Mouse (Mus musculus) bone marrow, adult 2 months (tissue): ENCODE data around the gene Lmx1b. TPM values are rescaled to one million over a fixed set of nuclear protein-coding genes. Genes with fewer than 3 reads are reported as not detected.

Source experiments
- H3K27ac ChIP-seq: fragments of 200-500 bp; 2 replicates; pipeline ENCODE4 v1.5.1; 2012; ENCODE audit warnings: low read depth, mild to moderate bottlenecking, control low read depth, inconsistent platforms, low read length; ENCODE audit not compliant: control insufficient read depth, poor library complexity, insufficient read depth
- H3K4me1 ChIP-seq: fragments of 200-500 bp; 2 replicates; pipeline ENCODE4 v1.6.1; 2011; ENCODE audit warnings: low read length; ENCODE audit not compliant: control insufficient read depth, insufficient read depth
- H3K4me3 ChIP-seq: fragments of 200-500 bp; replicated peaks from 2 replicates; pipeline ENCODE3; 2011; ENCODE audit warnings: mild to moderate bottlenecking, low read depth, low read length, control low read depth; ENCODE audit not compliant: control insufficient read depth
- CTCF ChIP-seq: fragments of 200-500 bp; IDR thresholded peaks from 2 replicates; pipeline ENCODE4 v1.5.1; 2011; ENCODE audit warnings: low read length, control low read depth; ENCODE audit not compliant: control insufficient read depth, insufficient read depth
- POLR2A ChIP-seq: fragments of 200-500 bp; IDR thresholded peaks from 2 replicates; pipeline ENCODE4 v1.6.1; 2011; ENCODE audit warnings: low read depth, mild to moderate bottlenecking, control low read depth, low read length, borderline replicate concordance; ENCODE audit not compliant: control insufficient read depth
- WGBS: fragments of 180-500 bp; shearing (Covaris S2); methylation state at CpG from one replicate; pipeline ENCODE4 v1.1.7; 2018; 5-methylcytosine and 5-hydroxymethylcytosine counted together
- polyA plus RNA-seq: library from polyadenylated mRNA; stranded (reverse); fragments of >200 nt; gene quantifications from 2 replicates; pipeline ENCODE4 v1.2.4, GENCODE M21; 2011; ENCODE audit warnings: low replicate concordance; ENCODE audit not compliant: missing spikeins, insufficient read depth, insufficient read length

Gene Lmx1b
- polyA plus RNA-seq, 1 experiment: not detected

DNA sequence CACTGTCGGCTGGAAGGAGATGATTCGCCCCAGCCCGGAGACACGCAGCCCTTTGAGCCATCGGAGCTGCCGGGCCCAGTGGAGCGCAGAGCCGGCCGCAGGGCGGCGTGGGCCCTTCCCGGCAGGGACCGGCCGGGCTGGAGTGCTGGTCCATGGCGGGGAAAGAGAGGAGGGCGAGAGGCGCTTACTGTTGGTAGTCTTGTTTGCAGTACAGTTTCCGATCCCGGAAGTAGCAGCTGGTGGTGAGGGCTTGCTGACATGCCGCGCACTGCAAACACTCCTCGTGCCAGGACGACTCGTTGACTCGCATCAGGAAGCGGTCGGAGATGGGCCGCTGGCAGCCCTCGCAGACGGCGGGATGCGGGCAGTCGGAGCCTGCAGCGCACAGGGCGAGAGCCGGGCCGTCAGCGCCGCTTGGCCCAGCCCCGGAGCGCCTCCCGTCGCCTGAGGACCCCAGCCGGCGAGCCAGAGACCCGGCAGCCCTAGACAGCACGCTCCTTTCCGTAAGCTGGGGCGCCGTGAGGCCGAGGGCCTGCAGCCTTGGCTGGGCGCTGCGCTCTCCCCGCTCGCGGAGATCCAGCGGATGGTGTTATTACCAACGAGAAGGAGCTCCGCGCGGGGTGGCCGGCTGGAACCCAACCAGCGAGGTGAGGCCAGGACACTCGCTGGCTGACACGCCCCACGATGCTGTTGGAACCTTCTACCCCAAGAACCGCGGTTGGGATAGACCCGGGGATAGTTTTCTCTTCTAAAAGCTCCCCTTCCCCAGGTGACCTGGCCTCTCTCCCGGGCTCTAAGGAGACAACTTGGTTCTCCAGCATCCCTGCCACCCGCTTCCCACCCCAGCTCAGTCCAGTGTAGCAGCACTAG lies 775 bp downstream of the Lmx1b start:
- H3K4me3 ChIP-seq: no peak overlapping the region
- no peak overlapping the region; the same call in 1 of the 2 replicates for H3K27ac ChIP-seq
- no peaks in the 10 kb centered on the region for H3K4me1 ChIP-seq
- 2% methylated on average over 71 of the region's 71 CpGs for WGBS
- TF ChIP-seq POLR2A: no peak
- TF ChIP-seq CTCF: no peak

DNA sequence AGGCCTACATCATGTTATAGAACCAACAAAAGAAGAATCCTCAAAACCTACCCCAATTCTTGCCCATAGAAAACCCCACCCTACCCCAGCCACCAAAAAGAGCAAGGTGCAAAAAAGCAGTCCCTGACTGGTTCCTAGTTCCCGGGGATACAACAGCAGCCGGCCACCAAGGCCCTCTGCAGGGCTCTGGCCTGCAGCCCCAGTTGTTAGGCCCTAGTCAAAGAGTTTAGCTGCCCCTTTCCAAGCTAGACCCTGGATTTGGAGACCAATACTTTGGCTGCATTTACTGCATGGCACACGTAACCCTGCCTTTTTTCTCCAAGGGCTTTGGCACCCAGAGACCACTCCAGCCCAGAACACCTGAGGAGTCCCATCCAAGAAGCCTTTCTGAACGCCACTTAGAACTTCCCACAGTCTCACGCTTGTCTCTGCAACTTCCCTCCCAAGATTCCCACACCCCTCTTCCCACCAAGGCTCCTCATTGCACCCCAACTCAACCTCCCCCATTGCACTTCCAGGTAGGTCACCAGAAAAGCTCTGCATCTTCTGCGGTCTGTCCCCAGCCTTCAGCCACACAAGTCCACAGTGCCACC lies 2.1 kb downstream of the Lmx1b start:
- no peak overlapping the region for H3K4me3 ChIP-seq
- 62% methylated on average over 6 of the region's 6 CpGs for WGBS
- no peak for TF ChIP-seq CTCF
- TF ChIP-seq POLR2A: no peak
- H3K27ac ChIP-seq: no peak overlapping the region
- H3K4me1 ChIP-seq: no peaks in the 10 kb centered on the region

DNA sequence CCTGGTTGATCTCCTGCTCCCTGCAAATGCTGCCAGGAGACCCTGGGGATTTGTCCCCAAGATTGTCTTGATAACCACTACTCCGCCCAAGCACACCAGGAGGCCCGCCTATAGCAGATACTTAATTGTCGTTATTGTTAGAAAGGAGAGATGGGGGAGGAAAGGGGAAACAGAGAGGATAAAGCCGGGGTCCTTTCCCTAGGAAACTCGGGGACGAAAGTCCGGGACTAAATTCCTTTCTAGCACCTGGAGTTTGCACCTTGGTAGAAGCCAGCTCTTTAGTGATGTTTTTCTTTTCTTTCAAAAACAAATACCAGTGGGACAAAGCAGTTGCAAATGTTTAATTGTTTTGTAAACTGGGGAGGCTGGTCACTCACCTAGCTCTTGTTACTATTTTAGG lies 3.0 kb downstream of the Lmx1b start:
- 15% methylated on average over 7 of the region's 7 CpGs for WGBS

DNA sequence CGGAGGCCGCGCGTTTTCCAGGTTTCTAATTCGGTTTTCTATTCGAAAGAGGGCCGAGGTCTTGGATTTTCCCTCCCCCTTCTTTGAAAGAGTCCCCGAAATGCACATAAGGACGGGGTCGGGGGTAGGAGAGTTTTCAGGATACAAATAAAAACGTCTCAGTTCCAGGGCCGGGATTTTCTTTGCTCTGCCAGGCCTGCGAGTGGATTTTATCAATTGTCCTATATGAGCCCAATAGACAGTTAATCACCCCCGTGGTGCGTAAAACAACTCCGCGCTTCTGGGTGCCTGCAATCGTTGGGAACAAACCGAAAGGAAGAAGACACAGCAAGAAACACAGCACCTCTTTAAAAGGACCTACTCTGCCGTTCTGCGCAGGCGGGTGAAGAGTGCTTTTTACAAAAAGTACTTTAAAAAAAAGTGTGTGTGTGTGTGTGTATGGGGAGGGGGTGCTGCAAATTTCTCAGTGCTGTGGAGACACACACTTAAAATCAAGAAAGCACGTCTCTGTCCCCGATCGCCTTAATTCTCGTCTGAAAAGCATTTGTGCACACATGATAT lies 3.6 kb downstream of the Lmx1b start:
- TF ChIP-seq POLR2A (no peak), CTCF (no peak)
- no peak overlapping the region for H3K27ac ChIP-seq
- no peaks in the 10 kb centered on the region for H3K4me1 ChIP-seq
- 2% methylated on average over 26 of the region's 26 CpGs for WGBS
- no peak overlapping the region for H3K4me3 ChIP-seq

More for the DNA sequence above, 3.0 kb downstream of the Lmx1b start:
- Histone ChIP-seq H3K4me3 (no peak overlapping the region), H3K4me1 (no peaks in the 10 kb centered on the region), H3K27ac (no peak overlapping the region)
- no peak for TF ChIP-seq CTCF
- TF ChIP-seq POLR2A: no peak

DNA sequence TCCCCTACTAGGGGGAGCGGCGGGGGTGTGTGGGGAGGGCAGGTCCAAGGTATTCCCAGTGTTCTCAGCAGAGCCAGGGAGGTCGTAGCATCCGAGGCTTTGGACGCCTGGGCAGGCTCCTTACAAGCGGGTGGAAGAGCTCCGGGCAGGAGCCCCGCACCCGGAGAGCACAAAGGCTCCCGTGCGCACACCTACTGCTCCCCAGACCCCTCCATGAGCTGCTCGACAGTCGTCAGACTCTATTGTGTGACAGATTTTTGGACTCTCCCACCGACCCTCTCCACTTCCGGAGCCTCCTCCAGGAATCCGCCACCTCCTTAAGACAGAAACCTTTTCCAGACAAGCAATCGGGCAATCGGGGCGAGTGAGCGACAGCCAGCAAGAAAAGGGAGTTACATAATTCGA lies 4.2 kb downstream of the Lmx1b start:
- TF ChIP-seq CTCF (no peak), POLR2A (no peak)
- 6% methylated on average over 21 of the region's 21 CpGs for WGBS

DNA sequence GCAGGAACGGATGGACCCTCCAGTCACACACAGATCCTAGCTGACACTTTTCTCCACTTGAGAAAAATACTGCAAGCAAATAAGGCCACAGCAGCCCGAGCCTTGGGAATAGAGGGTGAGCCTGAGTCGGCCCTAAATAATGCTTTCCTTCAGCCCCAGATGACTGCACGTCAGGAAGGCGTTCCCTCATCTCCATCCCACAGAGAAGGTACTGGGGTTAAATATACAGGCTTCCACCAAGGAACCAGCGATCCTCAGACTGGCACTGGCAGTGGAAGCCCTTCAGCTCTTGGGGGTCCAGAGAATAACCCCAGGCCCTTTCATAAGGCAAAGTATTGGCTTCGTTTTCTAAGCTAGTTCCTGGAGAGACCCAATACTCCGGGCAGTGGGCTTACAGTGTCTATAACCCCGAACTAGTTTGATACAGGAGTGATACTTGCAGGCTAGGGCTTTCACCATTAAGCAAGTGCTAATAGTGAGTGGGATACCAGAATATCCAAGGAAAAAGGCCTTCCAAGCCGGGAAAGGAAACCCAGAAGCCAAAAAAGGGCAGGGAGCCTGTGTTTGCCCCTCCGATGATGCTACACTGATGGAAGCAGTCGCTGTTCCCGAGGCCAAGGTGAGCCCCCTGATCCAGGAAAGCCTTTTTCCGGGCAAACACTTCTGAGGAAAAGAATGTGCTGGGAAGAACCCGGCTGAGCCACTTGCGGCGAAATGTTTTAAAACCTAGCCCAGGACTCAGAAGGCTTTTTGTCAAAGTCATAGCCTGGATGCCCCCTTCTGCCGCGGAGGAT lies 4.8 kb downstream of the Lmx1b start:
- Histone ChIP-seq H3K4me1 (no peaks in the 10 kb centered on the region), H3K4me3 (no peak overlapping the region), H3K27ac (no peak overlapping the region)
- 6% methylated on average over 19 of the region's 19 CpGs for WGBS
- TF ChIP-seq POLR2A: no peak
- TF ChIP-seq CTCF: no peak

More for the DNA sequence above, 4.2 kb downstream of the Lmx1b start:
- Histone ChIP-seq H3K4me1 (no peaks in the 10 kb centered on the region), H3K4me3 (no peak overlapping the region), H3K27ac (no peak overlapping the region)

DNA sequence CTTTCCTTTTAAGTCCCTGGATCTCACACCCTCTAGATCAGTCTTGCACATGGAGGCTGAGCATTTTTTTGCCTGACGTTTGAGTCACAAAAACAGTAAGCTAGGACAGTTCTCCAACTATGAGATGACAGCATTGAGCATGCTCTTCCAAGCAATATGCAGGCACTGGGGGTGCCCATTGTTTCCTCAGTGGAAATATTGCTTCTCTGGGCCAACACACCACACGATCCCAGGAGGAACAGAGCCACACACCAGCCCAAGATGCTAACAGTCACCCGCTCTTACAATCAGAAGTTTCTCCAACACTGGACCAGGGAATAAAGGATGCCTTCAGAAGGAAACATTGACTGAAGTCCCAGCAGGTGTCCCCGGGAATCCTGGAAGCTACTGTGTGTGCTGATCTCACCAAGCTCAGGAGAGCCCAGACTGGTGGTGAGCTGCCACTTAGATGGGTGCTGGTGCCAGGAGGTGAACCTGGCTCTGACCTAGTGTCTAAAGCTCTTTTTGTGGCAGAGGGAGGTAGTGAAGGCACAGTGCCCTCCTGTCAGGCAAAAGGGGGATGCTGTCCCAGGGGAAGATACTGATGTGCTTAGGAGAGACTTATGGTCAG lies 5.7 kb downstream of the Lmx1b start:
- TF ChIP-seq POLR2A: no peak
- TF ChIP-seq CTCF: no peak
- H3K4me3 ChIP-seq: no peak overlapping the region
- 16% methylated on average over 4 of the region's 4 CpGs for WGBS
- no peaks in the 10 kb centered on the region for H3K4me1 ChIP-seq
- no peak overlapping the region for H3K27ac ChIP-seq
